Mouse (Mus musculus) liver, embryonic 11.5 days (tissue): ENCODE measurements around the gene Snrnp70. TPM values are rescaled to one million over a fixed set of nuclear protein-coding genes. Genes with fewer than 3 reads are reported as not detected.

Experiments used
- ATAC-seq: fragments of 200-750 bp; cut with Nextera tagmentation; replicated peaks from 2 replicates; pipeline ENCODE4 v1.8.0; 2017; ENCODE audit warnings: moderate number of reproducible peaks, mild to moderate bottlenecking, moderate TSS enrichment, moderate library complexity; ENCODE audit not compliant: low FRiP score
- DNase-seq: peaks from one replicate; pipeline ENCODE4 v3.0.0-alpha.2; 2017; ENCODE audit warnings: low spot score
- H3K27ac ChIP-seq: fragments of 300-500 bp; sonication (generic); 2 replicates; pipeline ENCODE4 v1.5.1; 2014; ENCODE audit warnings: mild to moderate bottlenecking, low read depth, low read length, control low read depth
- H3K27me3 ChIP-seq: fragments of 300-500 bp; sonication (generic); replicated peaks from 2 replicates; pipeline ENCODE4 v1.6.1; 2014; ENCODE audit warnings: low read length, mixed read lengths; ENCODE audit not compliant: control insufficient read depth, insufficient read depth
- H3K36me3 ChIP-seq: fragments of 300-500 bp; sonication (generic); 2 replicates; pipeline ENCODE4 v1.6.1; 2014; ENCODE audit warnings: mild to moderate bottlenecking, low read length, moderate library complexity, mixed read lengths; ENCODE audit not compliant: control insufficient read depth, insufficient read depth
- H3K4me1 ChIP-seq: fragments of 300-500 bp; sonication (generic); replicated peaks from 2 replicates; pipeline ENCODE4 v1.6.1; 2014; ENCODE audit warnings: low read length, mixed read lengths; ENCODE audit not compliant: control insufficient read depth, insufficient read depth
- H3K4me2 ChIP-seq: fragments of 300-500 bp; sonication (generic); 2 replicates; pipeline ENCODE4 v1.6.1; 2014; ENCODE audit warnings: mild to moderate bottlenecking, control low read depth, moderate library complexity
- H3K4me3 ChIP-seq: fragments of 300-500 bp; sonication (generic); 2 replicates; pipeline ENCODE4 v1.5.1; 2014; ENCODE audit warnings: low read depth, low read length, control low read depth
- H3K9ac ChIP-seq: fragments of 300-500 bp; sonication (generic); 2 replicates; pipeline ENCODE4 v1.6.1; 2014; ENCODE audit warnings: low read depth, low read length, control low read depth
- H3K9me3 ChIP-seq: fragments of 300-500 bp; sonication (generic); 2 replicates; pipeline ENCODE4 v1.6.1; 2016; ENCODE audit warnings: low read length, inconsistent platforms, mixed read lengths; ENCODE audit not compliant: control insufficient read depth
- WGBS: fragments of 180-500 bp; shearing (Covaris S2); extraction: QIAGEN DNeasy Blood & Tissue Kit; methylation state at CpG from one replicate; pipeline ENCODE4 v1.1.7; 2014; 5-methylcytosine and 5-hydroxymethylcytosine counted together
- polyA plus RNA-seq: library from polyadenylated mRNA; unstranded; fragments of >200 nt; fragmentation: Nextera tagmentation; extraction: Ambion mirVana; gene quantifications from 2 replicates; pipeline ENCODE4 v1.2.1, GENCODE M21; 2014

The Snrnp70 gene
- polyA plus RNA-seq, 1 experiment from 2014 or later = 64.4 TPM

GRCm38 (mm10) chr7:45331502-45331901 is 64.0 kb downstream of the Snrnp70 start:
- H3K9ac ChIP-seq = no peak overlapping the region
- H3K4me1 ChIP-seq = peaks cover 14% of the 10 kb centered on the region
- H3K4me2 ChIP-seq = no peak overlapping the region
- H3K27ac ChIP-seq = no peak overlapping the region
- ATAC-seq (no peak), DNase-seq (no peak)
- 70% methylated on average over 6 of the region's 6 CpGs for WGBS
- peaks cover 11% of the 10 kb centered on the region for H3K27me3 ChIP-seq
- H3K9me3 ChIP-seq = no peaks in the 10 kb centered on the region
- H3K4me3 ChIP-seq = no peak overlapping the region
- H3K36me3 ChIP-seq = no peaks in the 10 kb centered on the region

DNA sequence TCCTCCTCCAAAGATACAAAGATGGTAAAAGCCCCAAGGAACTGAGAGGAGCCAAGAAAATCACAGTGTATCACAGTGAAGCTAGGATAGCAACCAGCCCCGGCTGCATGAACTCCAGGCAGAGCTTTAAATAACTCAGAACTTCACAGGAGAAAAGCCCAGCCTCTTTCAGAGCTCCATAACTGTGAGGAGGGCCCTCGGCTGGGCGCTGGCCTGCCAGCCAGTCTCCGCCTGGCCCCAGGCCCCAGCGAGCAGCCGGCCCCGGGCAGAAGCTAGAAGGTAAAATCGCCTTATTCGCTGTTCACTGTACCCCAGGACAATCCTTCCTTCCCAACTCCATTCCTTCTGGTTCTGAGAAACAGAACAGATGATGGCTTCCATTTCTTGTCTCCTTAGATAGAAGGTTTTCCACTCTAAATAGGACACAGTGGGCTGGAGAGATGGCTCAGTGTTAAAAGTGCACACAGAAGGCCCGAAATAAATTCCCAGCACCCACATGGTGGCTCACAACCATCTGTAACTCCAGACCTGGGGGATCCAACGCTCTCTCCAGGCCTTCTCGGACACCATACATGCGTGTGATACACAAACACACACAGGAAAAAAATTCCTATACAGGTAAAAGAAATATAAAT is 66.6 kb downstream of the Snrnp70 start:
- 77% methylated on average over 13 of the region's 13 CpGs for WGBS
- DNase-seq (no peak), ATAC-seq (no peak)
- peaks cover 9% of the 10 kb centered on the region for H3K4me1 ChIP-seq
- H3K9ac ChIP-seq = no peak overlapping the region
- H3K36me3 ChIP-seq = peaks cover 3% of the 10 kb centered on the region; the same call in 1 of the 2 replicates
- H3K27ac ChIP-seq = no peak overlapping the region
- H3K4me2 ChIP-seq = no peak overlapping the region
- no peak overlapping the region for H3K4me3 ChIP-seq
- no peaks in the 10 kb centered on the region for H3K9me3 ChIP-seq
- H3K27me3 ChIP-seq = peaks cover 11% of the 10 kb centered on the region; the same call in 1 of the 2 replicates

Other genes starting within 250 kb of the Snrnp70 start
- 86.2 and 87.7 TPM in 2 replicates for gene Pih1d1, start 241.4 kb downstream of the Snrnp70 start, polyA plus RNA-seq
- 56.0 and 60.6 TPM in 2 replicates for gene Aldh16a1, start 241.2 kb downstream of the Snrnp70 start, polyA plus RNA-seq
- gene Slc17a7, start 231.8 kb downstream of the Snrnp70 start, polyA plus RNA-seq = 0.57 and 0.74 TPM in 2 replicates
- not detected in 2 replicates for gene Gfy, start 216.2 kb downstream of the Snrnp70 start, polyA plus RNA-seq
- not detected in 2 replicates for gene Pth2, start 214.7 kb downstream of the Snrnp70 start, polyA plus RNA-seq
- 0.17 and 0.53 TPM in 2 replicates for gene Ccdc155, start 190.8 kb downstream of the Snrnp70 start, polyA plus RNA-seq
- gene Dkkl1, start 183.6 kb downstream of the Snrnp70 start, polyA plus RNA-seq = 2.8 TPM in 2 replicates
- 69.3 and 75.9 TPM in 2 replicates for gene Tead2, start 180.0 kb downstream of the Snrnp70 start, polyA plus RNA-seq
- gene Cd37, start 156.6 kb downstream of the Snrnp70 start, polyA plus RNA-seq = 14.4 and 19.5 TPM in 2 replicates
- gene Slc6a16, start 154.7 kb downstream of the Snrnp70 start, polyA plus RNA-seq = 0.19 TPM in 1 of 2 replicates, not detected in the other
- gene Slc6a21, start 118.2 kb downstream of the Snrnp70 start, polyA plus RNA-seq = not detected in 2 replicates
- gene Trpm4, start 62.0 kb downstream of the Snrnp70 start, polyA plus RNA-seq = 2.3 and 3.9 TPM in 2 replicates
- 0.12 and 0.30 TPM in 2 replicates for gene Hrc, start 60.5 kb downstream of the Snrnp70 start, polyA plus RNA-seq
- gene Ppfia3, start 28.7 kb downstream of the Snrnp70 start, polyA plus RNA-seq = 2.0 and 2.1 TPM in 2 replicates
- gene Lin7b, start 25.2 kb downstream of the Snrnp70 start, polyA plus RNA-seq = 0.35 TPM in 1 of 2 replicates, not detected in the other
- 0.18 TPM in 1 of 2 replicates, not detected in the other for gene Kcna7, start 9.9 kb upstream of the Snrnp70 start, polyA plus RNA-seq
- 2.0 and 2.5 TPM in 2 replicates for gene Ntf5, start 18.0 kb upstream of the Snrnp70 start, polyA plus RNA-seq
- gene Lhb, start 25.1 kb upstream of the Snrnp70 start, polyA plus RNA-seq = 0.26 TPM in 1 of 2 replicates, not detected in the other
- gene Gys1, start 39.1 kb upstream of the Snrnp70 start, polyA plus RNA-seq = 21.4 and 23.7 TPM in 2 replicates
- gene Ruvbl2, start 42.4 kb upstream of the Snrnp70 start, polyA plus RNA-seq = 240 and 250 TPM in 2 replicates
- 6,297 and 6,318 TPM in 2 replicates for gene Ftl1, start 64.1 kb upstream of the Snrnp70 start, polyA plus RNA-seq
- 190 and 212 TPM in 2 replicates for gene Bax, start 71.2 kb upstream of the Snrnp70 start, polyA plus RNA-seq
- gene Tulp2, start 86.1 kb upstream of the Snrnp70 start, polyA plus RNA-seq = 2.3 and 3.2 TPM in 2 replicates
- not detected in 2 replicates for gene Gm45808, start 91.1 kb upstream of the Snrnp70 start, polyA plus RNA-seq
- gene Dhdh, start 93.1 kb upstream of the Snrnp70 start, polyA plus RNA-seq = 4.9 and 5.8 TPM in 2 replicates
- gene Nucb1, start 114.7 kb upstream of the Snrnp70 start, polyA plus RNA-seq = 149 and 153 TPM in 2 replicates
- 61.6 and 62.0 TPM in 2 replicates for gene Ppp1r15a, start 130.5 kb upstream of the Snrnp70 start, polyA plus RNA-seq
- gene Plekha4, start 130.6 kb upstream of the Snrnp70 start, polyA plus RNA-seq = 0.64 and 0.89 TPM in 2 replicates
- gene Hsd17b14, start 159.2 kb upstream of the Snrnp70 start, polyA plus RNA-seq = 2.8 and 5.4 TPM in 2 replicates
- gene Bcat2, start 174.4 kb upstream of the Snrnp70 start, polyA plus RNA-seq = 84.7 and 90.1 TPM in 2 replicates
- 0.23 TPM in 1 of 2 replicates, not detected in the other for gene Fgf21, start 219.7 kb upstream of the Snrnp70 start, polyA plus RNA-seq
- gene Fut1, start 221.5 kb upstream of the Snrnp70 start, polyA plus RNA-seq = not detected in 2 replicates
- 0.21 and 0.22 TPM in 2 replicates for gene Izumo1, start 226.1 kb upstream of the Snrnp70 start, polyA plus RNA-seq
- gene Rasip1, start 231.7 kb upstream of the Snrnp70 start, polyA plus RNA-seq = 8.0 and 9.3 TPM in 2 replicates
- 0.69 and 0.73 TPM in 2 replicates for gene Mamstr, start 244.2 kb upstream of the Snrnp70 start, polyA plus RNA-seq